Mouse (Mus musculus) forebrain, embryonic 14.5 days (tissue): Measurements from ENCODE around the gene Cd59b. TPM values are rescaled to one million over a fixed set of nuclear protein-coding genes. Genes with fewer than 3 reads are reported as not detected.
A peak's percentile ranks its signal among the peaks of the same experiment; 100 is the strongest.

Source experiments
- ATAC-seq: fragments of 200-750 bp; cut with Nextera tagmentation; 2 replicates; pipeline ENCODE4 v1.8.0; 2017; ENCODE audit warnings: mild to moderate bottlenecking, moderate library complexity
- DNase-seq: peaks from one replicate; pipeline ENCODE4 v3.0.0-alpha.2; 2015; ENCODE audit warnings: low spot score
- H3K27ac ChIP-seq: fragments of 300-500 bp; sonication (generic); 2 replicates; pipeline ENCODE4 v1.5.1; 2014; ENCODE audit warnings: low read depth, mild to moderate bottlenecking, control low read depth, low read length, moderate library complexity
- H3K27me3 ChIP-seq: fragments of 300-500 bp; sonication (generic); replicated peaks from 2 replicates; pipeline ENCODE4 v1.6.1; 2014; ENCODE audit warnings: low read length, control low read depth, mixed read lengths; ENCODE audit not compliant: control insufficient read depth, insufficient read depth
- H3K36me3 ChIP-seq: fragments of 300-500 bp; sonication (generic); 2 replicates; pipeline ENCODE4 v1.6.1; 2014; ENCODE audit warnings: low read length, control low read depth; ENCODE audit not compliant: control insufficient read depth, insufficient read depth
- H3K4me1 ChIP-seq: fragments of 300-500 bp; sonication (generic); 2 replicates; pipeline ENCODE4 v1.6.1; 2014; ENCODE audit warnings: antibody characterized with exemption, low read length, control low read depth; ENCODE audit not compliant: control insufficient read depth, insufficient read depth
- H3K4me2 ChIP-seq: fragments of 300-500 bp; sonication (generic); 2 replicates; pipeline ENCODE4 v1.6.1; 2014; ENCODE audit warnings: mild to moderate bottlenecking, control low read depth, low read length
- H3K4me3 ChIP-seq: fragments of 300-500 bp; sonication (generic); 2 replicates; pipeline ENCODE4 v1.5.1; 2014; ENCODE audit warnings: low read depth, low read length, control low read depth
- H3K9ac ChIP-seq: fragments of 300-500 bp; sonication (generic); 2 replicates; pipeline ENCODE4 v1.6.1; 2014; ENCODE audit warnings: mild to moderate bottlenecking, low read length, control low read depth, moderate library complexity
- H3K9me3 ChIP-seq: fragments of 300-500 bp; sonication (generic); replicated peaks from 2 replicates; pipeline ENCODE4 v1.6.1; 2016; ENCODE audit warnings: low read length, control low read depth, mixed read lengths; ENCODE audit not compliant: control insufficient read depth
- WGBS: fragments of 180-500 bp; shearing (Covaris S2); extraction: QIAGEN DNeasy Blood & Tissue Kit; methylation state at CpG from one replicate; pipeline ENCODE4 v1.1.7; 2014; 5-methylcytosine and 5-hydroxymethylcytosine counted together
- polyA plus RNA-seq: library from polyadenylated mRNA; unstranded; fragments of >200 nt; fragmentation: Nextera tagmentation; extraction: Ambion mirVana; gene quantifications from 2 replicates; pipeline ENCODE4 v1.2.1, GENCODE M21; 2014

Gene Cd59b
- 1.0 and 1.3 TPM in 2 replicates for polyA plus RNA-seq

DNA sequence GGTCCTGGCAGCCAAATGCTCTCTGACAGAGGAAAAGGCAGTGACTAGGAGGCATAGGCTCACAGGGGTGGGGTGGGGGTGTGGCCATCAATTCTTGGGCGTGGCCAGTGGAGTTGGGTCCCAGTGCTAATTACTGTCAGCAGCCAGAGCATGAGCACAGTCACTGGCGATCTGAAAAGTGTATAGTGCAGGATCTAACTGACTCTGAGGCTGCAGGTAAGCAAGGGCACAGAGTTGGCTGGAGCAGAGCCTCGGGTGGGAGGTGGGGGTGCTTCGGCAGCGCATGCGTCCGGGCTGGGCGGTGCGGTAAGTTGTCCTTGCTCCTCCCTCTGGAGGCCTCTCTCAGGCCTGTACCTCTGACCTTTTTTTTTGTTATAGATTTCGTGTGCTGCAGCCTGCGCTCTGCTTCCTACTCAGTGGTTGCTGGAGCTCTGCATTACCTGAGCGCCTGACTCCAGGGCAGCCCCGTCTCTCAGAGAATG, at the start of gene Cd59b:
Gene Cd59b (plus strand): TSS at position 146 of the 482 bp plus-strand sequence.
- H3K4me1 ChIP-seq, result no peaks in the 10 kb centered on the region
- H3K4me2 ChIP-seq, result peak within 1 kb of the TSS; percentile 53
- DNase-seq, result peak; percentile 56
- peak within 1 kb of the TSS; percentile 43; the same call in 1 of the 2 replicates for H3K9ac ChIP-seq
- peak; percentile 80 for ATAC-seq
- no peaks in the 10 kb centered on the region for H3K36me3 ChIP-seq
- H3K27me3 ChIP-seq, result no peaks in the 10 kb centered on the region
- H3K4me3 ChIP-seq, result peak within 1 kb of the TSS; percentile 26
- 7% methylated on average over 13 of the region's 13 CpGs for WGBS
- H3K9me3 ChIP-seq, result no peaks in the 10 kb centered on the region
- no peak within 1 kb of the TSS for H3K27ac ChIP-seq

DNA sequence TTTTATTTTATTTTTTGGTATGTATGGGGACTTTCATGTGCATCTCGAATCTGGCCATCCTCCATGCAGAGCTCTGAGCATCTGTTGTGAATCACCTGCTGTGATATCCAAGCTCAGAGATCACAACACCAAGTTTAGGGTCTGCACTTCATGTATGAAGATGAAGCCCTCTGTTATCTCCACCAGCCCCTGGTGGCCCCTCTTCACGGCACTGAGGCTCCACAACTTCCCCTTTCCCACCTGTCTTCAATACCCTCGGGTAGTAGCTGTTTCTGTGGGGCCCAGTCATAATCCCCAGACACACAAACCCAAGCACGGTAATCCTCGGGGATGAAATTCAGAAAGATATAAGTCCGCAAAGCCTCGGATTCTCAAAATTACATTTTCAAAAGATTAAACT, 46.6 kb upstream of the Cd59b start:
- no peak overlapping the region for H3K4me2 ChIP-seq
- no peak for DNase-seq
- H3K9me3 ChIP-seq, result no peaks in the 10 kb centered on the region
- no peaks in the 10 kb centered on the region for H3K36me3 ChIP-seq
- no peaks in the 10 kb centered on the region for H3K27me3 ChIP-seq
- H3K4me3 ChIP-seq, result no peak overlapping the region
- WGBS, result 83% methylated on average over 7 of the region's 7 CpGs
- H3K27ac ChIP-seq, result no peak overlapping the region
- no peaks in the 10 kb centered on the region; the same call in 1 of the 2 replicates for H3K4me1 ChIP-seq
- ATAC-seq, result no peak
- no peak overlapping the region for H3K9ac ChIP-seq

GRCm38 (mm10) chr2:104024656-104025055, 45.0 kb upstream of the Cd59b start:
- no peak overlapping the region for H3K4me2 ChIP-seq
- 94% methylated on average over 4 of the region's 4 CpGs for WGBS

DNA sequence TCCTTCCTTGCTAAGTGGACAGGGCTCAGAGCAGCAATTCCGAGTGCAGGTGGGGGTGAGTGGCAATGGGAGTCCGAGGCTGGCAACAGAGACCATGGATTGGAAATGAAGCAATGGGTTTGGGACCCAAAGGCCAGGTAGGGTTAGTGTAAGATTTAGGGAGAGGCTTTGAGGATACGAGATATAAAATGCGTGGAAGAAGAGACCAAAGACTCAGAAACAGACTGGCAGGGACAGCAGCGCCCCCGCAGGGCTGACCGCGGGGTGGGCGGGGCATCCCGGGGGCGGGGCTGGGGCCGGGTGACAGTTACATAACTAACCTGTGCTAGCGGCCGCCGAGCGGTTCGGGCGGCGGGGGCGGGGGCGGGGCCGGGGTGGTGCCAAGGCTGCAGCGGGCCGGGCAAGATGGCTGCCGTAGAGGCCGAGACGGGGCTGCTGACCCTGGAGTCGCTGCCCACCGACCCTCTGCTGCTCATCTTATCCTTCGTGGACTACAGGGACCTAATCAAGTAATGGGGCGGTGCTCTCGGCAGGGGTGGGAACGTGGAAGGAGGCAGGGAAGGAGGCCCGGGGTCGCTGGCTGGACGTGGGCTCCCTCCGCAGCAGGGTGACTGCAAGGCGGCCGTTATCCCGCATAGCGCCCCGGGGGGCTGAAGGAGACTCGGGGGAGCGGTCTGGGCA, 42.1 kb upstream of the Cd59b start, which contains the start of gene Fbxo3:
Gene Fbxo3 (plus strand): TSS at position 264 of the 681 bp plus-strand sequence.
- H3K27me3 ChIP-seq, result no peaks in the 10 kb centered on the region
- under 1% methylated on average over 34 of the region's 44 CpGs for WGBS
- DNase-seq, result peak; percentile 76
- H3K4me2 ChIP-seq, result peak within 1 kb of the TSS; percentile 84
- ATAC-seq, result peak; percentile 98
- H3K27ac ChIP-seq, result peak within 1 kb of the TSS; percentile 39; the same call in 1 of the 2 replicates
- peak within 1 kb of the TSS; percentile 85 for H3K4me3 ChIP-seq
- peak within 1 kb of the TSS; percentile 93 for H3K9ac ChIP-seq
- peaks cover 6% of the 10 kb centered on the region; the same call in 1 of the 2 replicates for H3K36me3 ChIP-seq
- peaks cover 14% of the 10 kb centered on the region for H3K4me1 ChIP-seq
- H3K9me3 ChIP-seq, result no peaks in the 10 kb centered on the region

More at GRCm38 (mm10) chr2:104024656-104025055, 45.0 kb upstream of the Cd59b start:
- Histone ChIP-seq H3K27ac (no peak overlapping the region), H3K27me3 (no peaks in the 10 kb centered on the region), H3K4me3 (no peak overlapping the region), H3K9me3 (no peaks in the 10 kb centered on the region), H3K4me1 (peaks cover 11% of the 10 kb centered on the region), H3K36me3 (no peaks in the 10 kb centered on the region), H3K9ac (no peak overlapping the region)
- ATAC-seq (no peak), DNase-seq (no peak)

DNA sequence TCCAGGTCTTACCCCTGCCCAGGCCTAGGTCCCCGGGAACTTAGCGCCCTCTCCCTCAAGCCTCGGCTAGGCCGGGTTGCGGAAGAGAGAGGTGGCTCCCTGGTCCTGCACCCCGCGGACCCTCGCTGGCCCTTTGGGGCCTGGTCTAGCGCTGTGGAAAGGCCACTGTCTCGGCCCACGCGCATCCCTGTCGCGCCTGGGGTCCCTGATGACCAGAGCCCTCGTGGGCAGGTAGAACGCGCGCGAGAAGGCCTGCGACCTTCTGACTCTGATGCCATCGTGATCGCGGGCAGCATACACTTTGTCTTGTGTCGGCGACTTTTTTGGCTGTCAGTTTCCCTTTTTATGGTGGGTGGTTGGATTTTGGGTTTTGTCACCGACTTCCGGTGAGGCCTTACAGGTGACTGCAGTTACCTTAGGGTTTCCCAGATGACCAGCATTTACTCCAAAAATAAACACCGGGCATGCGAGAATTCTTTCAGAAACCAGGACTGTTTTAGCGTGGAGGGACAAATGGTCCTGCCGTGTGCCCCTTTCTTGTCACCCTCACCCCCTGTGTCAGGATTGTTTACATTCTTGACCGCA, 41.4 kb upstream of the Cd59b start, which contains the start of gene 4931422A03Rik:
Gene 4931422A03Rik (minus strand): TSS at position 223 of the 585 bp plus-strand sequence.
- Histone ChIP-seq H3K27me3 (no peaks in the 10 kb centered on the region), H3K9ac (peak within 1 kb of the TSS; percentile 93), H3K4me2 (peak within 1 kb of the TSS; percentile 84), H3K4me1 (peaks cover 14% of the 10 kb centered on the region), H3K9me3 (no peaks in the 10 kb centered on the region), H3K4me3 (peak within 1 kb of the TSS; percentile 85), H3K27ac (peak within 1 kb of the TSS; percentile 39; the same call in 1 of the 2 replicates), H3K36me3 (peaks cover 7% of the 10 kb centered on the region)
- 1% methylated on average over 32 of the region's 32 CpGs for WGBS
- ATAC-seq, result peak; percentile 71
- peak; percentile 17 for DNase-seq

- Histone ChIP-seq H3K9me3 (no peaks in the 10 kb centered on the region), H3K36me3 (peaks cover 12% of the 10 kb centered on the region), H3K4me1 (peaks cover 14% of the 10 kb centered on the region), H3K4me2 (peak overlapping the region; percentile 84), H3K27me3 (no peaks in the 10 kb centered on the region), H3K4me3 (peak overlapping the region; percentile 85; the same call in 1 of the 2 replicates), H3K9ac (no peak overlapping the region), H3K27ac (no peak overlapping the region)
- ATAC-seq (no peak), DNase-seq (no peak)
- 76% methylated on average over 2 of the region's 2 CpGs for WGBS
Observed at GRCm38 (mm10) chr2:104029074-104029473, 40.6 kb upstream of the Cd59b start.

GRCm38 (mm10) chr2:104030381-104030780, 39.3 kb upstream of the Cd59b start:
- Histone ChIP-seq H3K36me3 (peaks cover 14% of the 10 kb centered on the region), H3K27me3 (no peaks in the 10 kb centered on the region), H3K4me1 (peaks cover 14% of the 10 kb centered on the region), H3K27ac (no peak overlapping the region), H3K4me3 (no peak overlapping the region), H3K4me2 (no peak overlapping the region), H3K9ac (no peak overlapping the region), H3K9me3 (no peaks in the 10 kb centered on the region)
- WGBS, result 86% methylated on average over 3 of the region's 3 CpGs
- no peak for DNase-seq
- ATAC-seq, result no peak

- DNase-seq (no peak), ATAC-seq (no peak)
- no peaks in the 10 kb centered on the region for H3K27me3 ChIP-seq
- H3K4me2 ChIP-seq, result no peak overlapping the region
- H3K9ac ChIP-seq, result no peak overlapping the region
- H3K27ac ChIP-seq, result no peak overlapping the region
- H3K9me3 ChIP-seq, result no peaks in the 10 kb centered on the region
- peaks cover 14% of the 10 kb centered on the region for H3K4me1 ChIP-seq
- peaks cover 25% of the 10 kb centered on the region for H3K36me3 ChIP-seq
- H3K4me3 ChIP-seq, result no peak overlapping the region
- 83% methylated on average over 3 of the region's 3 CpGs for WGBS
Observed at GRCm38 (mm10) chr2:104032056-104032455, 37.6 kb upstream of the Cd59b start.
